Mouse (Mus musculus): ENCODE measurements at regions not wholly inside any gene's neighbourhood (a gene's known extent, or its start where the extent isn't known, plus 50 kb on each side); places are given as distances from the start of the nearest gene placed in this dataset.

GRCm38 (mm10) chr6:51287807-51288206, 144.7 kb upstream of the Nfe2l3 start:
- DNase-seq = no peak

GRCm38 (mm10) chr6:51288306-51289066, 144.0 kb upstream of the Nfe2l3 start:
- DNase-seq = no peak

GRCm38 (mm10) chr6:51289067-51289725, 143.3 kb upstream of the Nfe2l3 start:
- no peak for DNase-seq

GRCm38 (mm10) chr6:51300694-51301417, 131.6 kb upstream of the Nfe2l3 start:
- DNase-seq = peak; percentile 62

GRCm38 (mm10) chr6:51301831-51302230, 130.6 kb upstream of the Nfe2l3 start:
- DNase-seq = no peak

- no peak for DNase-seq
These were observed 130.2 kb upstream of the Nfe2l3 start for GRCm38 (mm10) chr6:51302240-51302639.

GRCm38 (mm10) chr6:51318341-51318740, 114.1 kb upstream of the Nfe2l3 start:
- DNase-seq = no peak

- DNase-seq = no peak
These were observed 112.5 kb upstream of the Nfe2l3 start for GRCm38 (mm10) chr6:51320019-51320418.

GRCm38 (mm10) chr6:51320676-51321419, 111.6 kb upstream of the Nfe2l3 start:
- DNase-seq = no peak

GRCm38 (mm10) chr6:51326103-51326829, 106.2 kb upstream of the Nfe2l3 start:
- no peak for DNase-seq

- no peak for DNase-seq
These were observed 103.1 kb upstream of the Nfe2l3 start for GRCm38 (mm10) chr6:51329070-51329995.

- DNase-seq = no peak
These were observed 102.3 kb upstream of the Nfe2l3 start for GRCm38 (mm10) chr6:51330069-51330706.

GRCm38 (mm10) chr6:51332841-51333240, 99.6 kb upstream of the Nfe2l3 start:
- DNase-seq = peak; percentile 14

GRCm38 (mm10) chr6:51333722-51334360, 98.6 kb upstream of the Nfe2l3 start:
- DNase-seq = no peak

- DNase-seq = peak; percentile 12
These were observed 97.2 kb upstream of the Nfe2l3 start for GRCm38 (mm10) chr6:51335314-51335713.

- DNase-seq = no peak
These were observed 93.2 kb upstream of the Nfe2l3 start for GRCm38 (mm10) chr6:51339301-51339700.

GRCm38 (mm10) chr6:51347721-51348120, 84.7 kb upstream of the Nfe2l3 start:
- no peak for DNase-seq

GRCm38 (mm10) chr6:51349771-51350170, 82.7 kb upstream of the Nfe2l3 start:
- DNase-seq = no peak

- no peak for DNase-seq
These were observed 77.4 kb upstream of the Nfe2l3 start for GRCm38 (mm10) chr6:51355041-51355440.

All from adrenal gland, adult 8-10 months (tissue).